Mouse (Mus musculus) forebrain, embryonic 12.5 days (tissue): ENCODE measurements around the gene Cfap43. TPM values are rescaled to one million over a fixed set of nuclear protein-coding genes. Genes with fewer than 3 reads are reported as not detected.
"Not testable (repeated sequence)": the region's sequence is repeated elsewhere in the genome, so short reads cannot be mapped to it uniquely, and the experiment has no call there.

Experiments used
- ATAC-seq: fragments of 200-750 bp; cut with Nextera tagmentation; 2 replicates; pipeline ENCODE4 v1.8.0; 2017; ENCODE audit warnings: moderate TSS enrichment; ENCODE audit not compliant: low FRiP score
- H3K27ac ChIP-seq: fragments of 300-500 bp; sonication (generic); 2 replicates; pipeline ENCODE4 v1.5.1; 2016; ENCODE audit warnings: mild to moderate bottlenecking
- H3K27me3 ChIP-seq: fragments of 300-500 bp; sonication (generic); 2 replicates; pipeline ENCODE4 v1.6.1; 2016; ENCODE audit warnings: mild to moderate bottlenecking
- H3K36me3 ChIP-seq: fragments of 300-500 bp; sonication (generic); replicated peaks from 2 replicates; pipeline ENCODE4 v1.6.1; 2016; ENCODE audit warnings: mild to moderate bottlenecking
- H3K4me1 ChIP-seq: fragments of 300-500 bp; sonication (generic); 2 replicates; pipeline ENCODE4 v1.6.1; 2016
- H3K4me2 ChIP-seq: fragments of 300-500 bp; sonication (generic); 2 replicates; pipeline ENCODE4 v1.6.1; 2016; ENCODE audit warnings: mild to moderate bottlenecking, moderate library complexity
- H3K4me3 ChIP-seq: fragments of 300-500 bp; sonication (generic); replicated peaks from 2 replicates; pipeline ENCODE4 v1.5.1; 2016; ENCODE audit warnings: mild to moderate bottlenecking
- H3K9ac ChIP-seq: fragments of 300-500 bp; sonication (generic); 2 replicates; pipeline ENCODE4 v1.6.1; 2016; ENCODE audit warnings: mild to moderate bottlenecking
- H3K9me3 ChIP-seq: fragments of 300-500 bp; sonication (generic); 2 replicates; pipeline ENCODE4 v1.6.1; 2016
- WGBS: fragments of 180-500 bp; shearing (Covaris S2); methylation state at CpG from one replicate; pipeline ENCODE4 v1.1.7; 2016; 5-methylcytosine and 5-hydroxymethylcytosine counted together
- polyA plus RNA-seq: library from polyadenylated mRNA; unstranded; fragments of >200 nt; fragmentation: Nextera tagmentation; extraction: Ambion mirVana; gene quantifications from 2 replicates; pipeline ENCODE4 v1.2.1, GENCODE M21; 2016

Cfap43 gene
- polyA plus RNA-seq, 1 experiment from 2014 or later: 0.37 TPM

DNA sequence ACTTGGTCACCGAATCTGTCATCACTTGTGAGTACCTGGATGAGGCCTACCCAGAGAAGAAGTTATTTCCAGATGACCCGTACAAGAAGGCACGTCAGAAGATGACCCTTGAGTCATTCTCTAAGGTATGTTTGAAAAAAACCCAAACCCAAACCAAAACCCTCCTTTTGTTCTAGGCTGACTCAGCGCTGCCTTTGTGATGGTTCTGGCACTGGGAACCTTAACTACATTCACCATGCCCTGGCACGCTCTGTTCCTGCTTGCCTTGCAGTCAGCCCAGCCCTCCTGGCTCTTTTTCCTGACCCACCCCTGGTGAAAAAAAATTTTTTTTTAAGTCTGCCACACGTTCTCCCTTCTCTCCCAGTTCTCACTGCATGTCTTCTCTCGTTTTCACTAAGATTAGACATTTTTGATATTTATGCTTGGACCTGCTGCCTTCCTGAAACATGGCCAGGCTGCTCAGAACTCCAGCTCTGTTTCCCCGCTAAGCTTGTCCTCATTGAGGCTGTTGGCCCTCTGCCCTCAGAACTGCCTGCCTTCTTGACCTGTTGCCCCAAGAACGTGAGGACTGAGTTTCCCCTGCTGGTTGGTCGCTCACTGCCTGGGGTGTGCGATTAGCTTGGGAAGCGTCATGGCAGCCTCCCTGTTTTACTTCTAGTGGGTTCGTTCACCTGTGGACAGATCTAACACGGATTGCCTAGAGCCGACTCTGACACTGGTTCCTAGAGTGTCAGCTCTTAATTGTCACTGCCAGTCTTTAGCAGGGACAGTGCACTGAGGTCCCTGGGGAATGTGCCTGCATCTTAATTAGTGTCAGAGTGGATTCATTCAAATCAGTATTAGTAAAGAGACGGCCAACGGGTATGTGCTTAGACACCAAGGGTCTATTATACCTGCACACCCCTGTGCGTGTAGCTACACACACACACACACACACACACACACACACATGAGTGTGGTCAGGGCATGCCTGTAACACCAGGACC lies 60.8 kb downstream of the Cfap43 start:
- no peak overlapping the region for H3K9ac ChIP-seq
- no peak for ATAC-seq
- no peak overlapping the region for H3K4me3 ChIP-seq
- no peaks in the 10 kb centered on the region; the same call in 1 of the 2 replicates for H3K36me3 ChIP-seq
- no peak overlapping the region for H3K4me2 ChIP-seq
- 82% methylated on average over 18 of the region's 18 CpGs for WGBS
- peaks cover 2% of the 10 kb centered on the region; the same call in 1 of the 2 replicates for H3K27me3 ChIP-seq
- no peak overlapping the region for H3K27ac ChIP-seq
- peaks cover 15% of the 10 kb centered on the region for H3K4me1 ChIP-seq
- no peaks in the 10 kb centered on the region for H3K9me3 ChIP-seq

DNA sequence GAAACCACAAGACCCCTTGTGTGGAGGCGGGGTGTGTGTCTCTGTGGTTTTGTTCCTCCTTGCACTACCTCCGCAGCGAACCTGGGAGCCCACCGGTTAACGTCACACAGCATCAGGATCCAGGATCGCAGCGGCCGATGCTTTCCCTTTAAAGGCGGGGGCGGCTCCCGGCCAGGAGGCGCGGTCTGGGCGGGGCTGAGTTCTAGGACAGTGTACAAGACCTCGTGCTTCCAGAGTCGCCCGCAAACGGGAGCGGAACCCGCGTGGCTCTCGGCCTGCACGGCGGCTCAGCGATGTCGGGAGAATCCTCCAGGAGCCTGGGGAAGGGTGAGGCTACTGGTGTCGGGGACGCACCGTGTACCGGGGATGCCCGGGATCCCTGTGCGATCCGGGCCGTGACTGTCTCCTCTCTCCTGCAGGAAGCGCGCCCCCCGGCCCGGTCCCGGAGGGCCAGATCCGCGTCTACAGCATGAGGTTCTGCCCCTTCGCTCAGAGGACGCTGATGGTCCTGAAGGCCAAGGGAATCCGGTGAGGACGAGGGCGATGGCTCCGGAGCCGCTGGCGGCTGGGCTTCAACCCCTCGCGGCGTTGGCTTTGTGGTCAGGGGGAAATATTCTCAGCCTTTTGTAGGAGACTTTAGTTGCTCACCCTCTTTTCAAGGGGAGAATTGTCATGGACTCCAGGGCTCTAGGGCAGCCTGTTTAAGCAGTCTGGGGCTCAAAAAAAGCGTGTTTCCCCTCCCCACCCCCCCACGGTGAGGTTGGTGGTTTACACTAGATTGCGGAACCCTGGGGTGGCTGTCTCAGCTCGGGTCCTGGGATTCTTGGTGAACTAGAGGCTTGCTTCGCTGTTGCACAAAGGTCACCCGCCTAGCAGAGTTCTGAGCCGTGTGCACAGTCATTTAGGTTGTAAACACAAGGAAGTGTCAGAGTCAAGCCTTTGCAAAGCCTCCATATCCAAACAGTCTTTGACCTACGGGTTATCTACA lies 64.0 kb downstream of the Cfap43 start, which contains the start of gene Gsto1:
Gene Gsto1, plus strand, starts transcription at position 175 of the 988 bp plus-strand sequence.
- peaks cover 2% of the 10 kb centered on the region; the same call in 1 of the 2 replicates for H3K27me3 ChIP-seq
- H3K9ac ChIP-seq: peak within 1 kb of the TSS; percentile 66
- no peaks in the 10 kb centered on the region for H3K9me3 ChIP-seq
- H3K4me3 ChIP-seq: peak within 1 kb of the TSS; percentile 56
- peaks cover 15% of the 10 kb centered on the region for H3K4me1 ChIP-seq
- H3K4me2 ChIP-seq: peak within 1 kb of the TSS; percentile 99
- no peaks in the 10 kb centered on the region; the same call in 1 of the 2 replicates for H3K36me3 ChIP-seq
- WGBS: under 1% methylated on average over 60 of the region's 60 CpGs
- peak; percentile 93 for ATAC-seq
- no peak within 1 kb of the TSS for H3K27ac ChIP-seq

DNA sequence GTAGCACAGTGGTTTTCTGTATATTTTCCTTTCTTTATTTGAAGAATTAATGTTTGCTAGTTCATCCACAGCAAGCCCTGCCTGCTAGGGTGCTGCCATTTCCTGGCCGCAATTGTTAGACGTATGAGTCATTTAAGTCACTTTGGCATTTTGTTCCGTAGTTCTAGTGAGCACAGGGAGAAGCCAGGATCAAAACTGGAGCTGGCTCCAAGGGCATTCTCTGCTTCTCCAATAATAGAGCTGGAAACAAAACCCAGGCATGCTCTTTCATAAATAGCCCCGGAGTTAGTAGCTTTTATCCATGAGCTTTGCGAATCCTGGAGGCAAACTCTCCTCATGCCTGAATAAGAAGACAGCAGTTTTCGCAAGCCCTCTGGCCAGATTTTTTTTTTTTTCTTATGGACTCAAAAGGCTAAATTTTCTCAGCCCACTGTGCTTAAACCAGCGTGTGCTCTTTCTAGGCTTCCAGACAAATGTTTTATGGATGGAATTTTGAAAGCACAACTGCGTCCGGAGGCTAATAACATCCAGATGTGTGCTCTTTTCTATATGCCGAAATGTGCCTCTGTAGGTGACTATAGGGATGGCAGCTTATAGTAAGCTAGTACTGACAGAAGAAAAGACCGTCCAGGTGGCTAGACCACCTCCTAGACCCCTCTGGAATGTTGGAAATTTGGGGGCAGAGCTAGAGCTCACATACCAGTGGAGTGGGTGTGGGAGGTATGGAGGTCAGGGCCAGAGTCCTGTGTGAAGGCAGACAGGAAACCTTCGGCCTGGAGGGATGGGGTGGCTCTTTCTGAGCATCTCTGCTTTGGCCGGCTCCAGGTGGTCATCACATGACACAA lies 64.9 kb downstream of the Cfap43 start:
- ATAC-seq: no peak; the same call in none of the 2 replicates
- Histone ChIP-seq H3K9ac (peak overlapping the region; percentile 66), H3K36me3 (no peaks in the 10 kb centered on the region), H3K9me3 (no peaks in the 10 kb centered on the region), H3K4me1 (peaks cover 15% of the 10 kb centered on the region), H3K4me3 (peak overlapping the region; percentile 56), H3K27me3 (peaks cover 2% of the 10 kb centered on the region; the same call in 1 of the 2 replicates), H3K4me2 (peak overlapping the region; percentile 99), H3K27ac (no peak overlapping the region)
- 21% methylated on average over 13 of the region's 13 CpGs for WGBS

DNA sequence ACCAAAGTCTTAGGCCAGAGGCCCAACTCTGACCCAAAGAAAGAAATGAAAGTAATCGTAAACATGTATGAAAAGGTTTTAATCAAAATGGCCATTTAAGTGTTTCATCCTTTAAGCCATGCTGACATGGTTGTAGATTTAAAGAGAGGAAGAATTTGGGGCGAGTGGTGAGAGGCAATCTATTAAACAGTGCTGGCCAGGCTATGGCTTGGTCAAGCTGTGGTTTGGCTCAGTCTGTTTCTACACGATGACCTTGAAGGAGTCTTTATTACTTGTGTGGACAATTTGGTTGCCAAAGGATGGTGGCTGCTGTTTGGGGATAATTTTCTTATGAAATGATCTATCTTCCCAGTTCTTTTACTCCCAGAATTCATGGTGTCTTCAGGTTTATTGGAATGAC lies 66.0 kb downstream of the Cfap43 start:
- no peak overlapping the region for H3K4me2 ChIP-seq
- WGBS: 92% methylated on average over 3 of the region's 3 CpGs
- no peaks in the 10 kb centered on the region for H3K36me3 ChIP-seq
- peaks cover 2% of the 10 kb centered on the region; the same call in 1 of the 2 replicates for H3K27me3 ChIP-seq
- no peak overlapping the region for H3K4me3 ChIP-seq
- peaks cover 15% of the 10 kb centered on the region for H3K4me1 ChIP-seq
- no peak overlapping the region for H3K9ac ChIP-seq
- no peak overlapping the region for H3K27ac ChIP-seq
- ATAC-seq: no peak
- H3K9me3 ChIP-seq: no peaks in the 10 kb centered on the region

DNA sequence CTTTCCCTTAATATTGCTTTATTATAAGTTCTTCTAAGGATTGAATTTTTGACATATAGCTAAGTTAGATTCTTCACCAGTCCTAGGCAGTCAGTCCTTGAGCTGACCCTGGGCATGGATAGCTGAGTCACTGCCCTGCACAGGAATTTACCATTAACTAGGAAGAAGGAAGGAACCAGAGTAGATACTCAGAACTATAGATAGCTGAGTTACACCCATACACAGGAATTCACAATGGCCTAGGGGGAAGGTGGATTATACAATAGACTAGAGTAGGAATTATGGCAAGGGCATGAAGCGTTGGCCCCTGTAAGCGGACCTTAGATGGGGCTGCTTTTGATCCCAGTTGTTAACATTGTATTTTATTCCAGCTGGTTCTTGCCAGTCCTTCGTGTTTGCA lies 67.0 kb downstream of the Cfap43 start:
- 92% methylated on average over 3 of the region's 3 CpGs for WGBS

DNA sequence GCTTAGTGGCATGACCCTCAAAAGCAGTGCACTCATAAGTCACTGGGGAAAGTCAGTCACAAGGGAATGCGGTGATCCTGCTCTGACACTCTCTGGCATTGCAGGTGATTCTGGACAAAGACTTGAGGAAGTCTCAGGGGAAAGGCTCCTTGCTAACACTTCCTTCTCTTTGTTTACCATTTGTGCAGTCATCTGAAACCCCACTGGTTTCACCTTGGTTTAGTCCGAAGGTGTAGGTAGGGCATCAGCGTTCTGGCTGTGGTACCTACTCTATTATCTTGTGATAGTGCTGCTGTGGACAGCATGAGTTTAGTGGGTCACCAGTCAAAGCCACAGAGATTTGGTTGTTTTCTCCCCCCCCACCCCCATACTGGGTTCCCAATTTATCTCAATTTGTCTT lies 69.4 kb downstream of the Cfap43 start:
- Histone ChIP-seq H3K9me3 (no peaks in the 10 kb centered on the region), H3K9ac (no peak overlapping the region), H3K36me3 (no peaks in the 10 kb centered on the region), H3K4me3 (no peak overlapping the region), H3K4me1 (peaks cover 8% of the 10 kb centered on the region), H3K27me3 (no peaks in the 10 kb centered on the region; the same call in 1 of the 2 replicates), H3K27ac (no peak overlapping the region), H3K4me2 (no peak overlapping the region)
- ATAC-seq: no peak
- 93% methylated on average over 3 of the region's 3 CpGs for WGBS

More for the DNA sequence above, 67.0 kb downstream of the Cfap43 start:
- not testable (repeated sequence) for H3K27ac ChIP-seq, H3K4me2 ChIP-seq, H3K9me3 ChIP-seq, H3K27me3 ChIP-seq, H3K4me3 ChIP-seq, H3K36me3 ChIP-seq, ATAC-seq, H3K9ac ChIP-seq
- peaks cover 15% of the 10 kb centered on the region for H3K4me1 ChIP-seq

DNA sequence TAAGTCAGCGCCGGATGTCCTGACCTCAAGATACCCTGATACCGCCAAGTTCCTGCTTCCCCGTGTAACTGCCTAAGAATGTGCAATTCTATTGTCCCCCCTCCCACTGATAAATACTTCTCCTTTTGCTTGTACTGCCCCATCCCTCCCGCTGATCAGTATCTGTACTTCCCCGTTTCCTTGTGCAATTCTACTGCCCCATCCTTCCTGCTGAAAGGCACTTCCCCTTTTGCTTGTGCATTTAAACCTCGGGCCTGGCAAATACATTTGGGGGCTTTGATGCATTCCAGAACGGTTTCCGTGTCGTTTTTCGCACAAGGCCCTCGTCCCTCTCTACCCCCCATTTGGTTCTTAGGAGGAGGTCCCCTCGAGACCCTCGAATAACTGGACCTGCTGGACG lies 77.9 kb downstream of the Cfap43 start:
- H3K4me3 ChIP-seq, ATAC-seq, H3K4me1 ChIP-seq, H3K36me3 ChIP-seq, H3K27ac ChIP-seq, H3K9me3 ChIP-seq, H3K9ac ChIP-seq, H3K4me2 ChIP-seq: not testable (repeated sequence)
- 88% methylated on average over 13 of the region's 15 CpGs for WGBS
- peaks cover 17% of the 10 kb centered on the region for H3K27me3 ChIP-seq

DNA sequence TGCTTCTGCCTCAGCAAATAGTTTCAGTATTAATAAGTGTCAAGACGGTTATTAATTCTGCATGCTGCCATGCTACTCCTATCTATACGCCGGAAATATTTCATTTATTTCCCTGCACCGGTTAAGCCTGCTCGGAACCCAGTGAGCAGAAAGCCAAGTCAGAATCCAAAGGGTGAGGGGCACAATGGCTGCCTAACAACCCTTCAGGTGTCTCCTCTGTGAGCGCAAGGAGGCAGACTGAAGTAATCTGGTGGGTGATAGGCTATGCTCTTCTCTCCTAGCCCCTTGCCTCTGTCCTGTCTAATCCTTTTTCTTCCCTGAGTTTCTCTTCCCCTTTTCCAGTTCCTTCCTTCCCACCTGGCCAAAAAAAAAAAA lies 81.6 kb downstream of the Cfap43 start:
- Histone ChIP-seq H3K9me3 (no peaks in the 10 kb centered on the region), H3K27me3 (peaks cover 21% of the 10 kb centered on the region), H3K9ac (peak overlapping the region; percentile 56; the same call in 1 of the 2 replicates), H3K4me1 (peaks cover 4% of the 10 kb centered on the region), H3K4me3 (peak overlapping the region; percentile 51), H3K4me2 (peak overlapping the region; percentile 73), H3K27ac (no peak overlapping the region), H3K36me3 (no peaks in the 10 kb centered on the region)
- ATAC-seq: peak; percentile 61; the same call in 1 of the 2 replicates
- under 1% methylated on average over 6 of the region's 6 CpGs for WGBS

DNA sequence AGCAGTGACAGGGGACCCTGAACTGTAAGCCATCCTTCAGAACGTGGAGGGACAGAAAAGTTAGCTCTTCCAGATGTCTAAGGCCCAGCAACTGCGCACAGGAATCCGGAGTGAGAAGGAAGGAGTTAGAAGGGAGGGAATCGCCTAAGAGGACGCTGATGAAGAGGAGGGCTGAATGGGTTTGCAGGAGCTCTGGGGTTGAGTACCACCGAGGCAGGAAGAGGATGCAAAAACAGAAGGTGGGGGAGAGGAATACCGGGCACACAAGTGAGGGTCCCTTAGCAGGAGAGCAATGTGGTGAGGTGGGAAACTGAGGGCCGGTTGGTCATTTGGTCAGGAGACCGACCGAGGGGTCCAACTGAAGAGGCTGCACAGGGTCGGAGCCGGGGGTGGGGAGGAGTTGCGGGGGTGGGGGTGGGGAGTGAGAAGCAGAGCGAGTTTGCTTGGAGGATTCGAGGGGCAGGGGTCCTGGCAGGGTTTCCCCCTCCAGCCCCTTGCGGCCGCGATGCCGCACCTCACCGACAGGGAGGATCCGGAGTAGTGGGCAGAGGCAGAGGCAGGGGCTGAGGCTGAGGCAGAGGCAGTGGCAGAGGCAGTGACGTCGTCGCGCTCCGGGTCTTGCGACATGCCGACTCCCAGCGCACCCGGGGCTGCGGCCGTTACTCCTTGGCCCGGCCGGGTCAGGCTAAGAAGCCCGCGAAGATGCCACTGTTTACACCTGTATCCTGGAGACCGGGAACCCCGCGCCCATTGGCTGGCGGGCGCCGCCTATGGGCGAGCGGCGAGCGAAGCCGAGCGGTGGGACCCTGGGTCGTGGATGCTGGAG lies 82.2 kb downstream of the Cfap43 start:
- H3K9me3 ChIP-seq: no peaks in the 10 kb centered on the region
- no peak overlapping the region for H3K27ac ChIP-seq
- WGBS: 2% methylated on average over 49 of the region's 49 CpGs
- peaks cover 21% of the 10 kb centered on the region for H3K27me3 ChIP-seq
- H3K9ac ChIP-seq: peak overlapping the region; percentile 56
- peak overlapping the region; percentile 51 for H3K4me3 ChIP-seq
- peak; percentile 96 for ATAC-seq
- H3K4me2 ChIP-seq: peak overlapping the region; percentile 73
- H3K36me3 ChIP-seq: no peaks in the 10 kb centered on the region
- peaks cover 4% of the 10 kb centered on the region for H3K4me1 ChIP-seq

DNA sequence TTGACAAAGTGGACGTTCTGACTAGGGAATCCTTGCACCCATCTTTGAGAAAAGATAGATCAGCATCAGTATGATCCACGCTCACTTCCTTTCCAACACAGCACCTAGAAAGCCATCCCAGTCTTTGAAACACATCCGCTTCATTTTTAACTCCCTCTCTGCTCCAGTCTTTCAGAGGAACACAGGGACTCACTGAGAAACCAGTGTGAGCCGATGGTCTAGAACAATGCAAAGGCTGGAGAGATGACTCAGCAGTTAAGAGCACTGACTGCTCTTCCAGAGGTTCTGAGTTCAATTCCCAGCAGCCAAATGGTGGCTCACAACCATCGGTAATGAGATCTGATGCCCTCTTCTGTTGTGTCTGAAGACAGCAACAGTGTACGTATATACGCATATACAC lies 83.3 kb downstream of the Cfap43 start:
- WGBS: 86% methylated on average over 7 of the region's 7 CpGs
- no peaks in the 10 kb centered on the region for H3K36me3 ChIP-seq
- no peaks in the 10 kb centered on the region for H3K9me3 ChIP-seq
- H3K4me3 ChIP-seq: no peak overlapping the region
- H3K4me1 ChIP-seq: peaks cover 4% of the 10 kb centered on the region
- no peak overlapping the region for H3K27ac ChIP-seq
- no peak overlapping the region for H3K9ac ChIP-seq
- H3K27me3 ChIP-seq: peaks cover 21% of the 10 kb centered on the region
- no peak for ATAC-seq
- H3K4me2 ChIP-seq: no peak overlapping the region
